Mouse (Mus musculus) olfactory bulb, adult 2 months (tissue): ENCODE measurements at regions not wholly inside any gene's neighbourhood (a gene's known extent, or its start where the extent isn't known, plus 50 kb on each side); places are given as distances from the start of the nearest gene placed in this dataset.

ENCODE experiments used
- CTCF ChIP-seq: fragments of 200-500 bp; IDR thresholded peaks from 2 replicates; pipeline ENCODE4 v1.5.1; 2012; ENCODE audit warnings: low read depth, mild to moderate bottlenecking, low read length, moderate library complexity; ENCODE audit not compliant: insufficient read depth
- POLR2A ChIP-seq: fragments of 200-500 bp; IDR thresholded peaks from 2 replicates; pipeline ENCODE4 v1.6.1; 2012; ENCODE audit warnings: mild to moderate bottlenecking, low read depth, low read length, moderate library complexity; ENCODE audit not compliant: insufficient read depth

DNA sequence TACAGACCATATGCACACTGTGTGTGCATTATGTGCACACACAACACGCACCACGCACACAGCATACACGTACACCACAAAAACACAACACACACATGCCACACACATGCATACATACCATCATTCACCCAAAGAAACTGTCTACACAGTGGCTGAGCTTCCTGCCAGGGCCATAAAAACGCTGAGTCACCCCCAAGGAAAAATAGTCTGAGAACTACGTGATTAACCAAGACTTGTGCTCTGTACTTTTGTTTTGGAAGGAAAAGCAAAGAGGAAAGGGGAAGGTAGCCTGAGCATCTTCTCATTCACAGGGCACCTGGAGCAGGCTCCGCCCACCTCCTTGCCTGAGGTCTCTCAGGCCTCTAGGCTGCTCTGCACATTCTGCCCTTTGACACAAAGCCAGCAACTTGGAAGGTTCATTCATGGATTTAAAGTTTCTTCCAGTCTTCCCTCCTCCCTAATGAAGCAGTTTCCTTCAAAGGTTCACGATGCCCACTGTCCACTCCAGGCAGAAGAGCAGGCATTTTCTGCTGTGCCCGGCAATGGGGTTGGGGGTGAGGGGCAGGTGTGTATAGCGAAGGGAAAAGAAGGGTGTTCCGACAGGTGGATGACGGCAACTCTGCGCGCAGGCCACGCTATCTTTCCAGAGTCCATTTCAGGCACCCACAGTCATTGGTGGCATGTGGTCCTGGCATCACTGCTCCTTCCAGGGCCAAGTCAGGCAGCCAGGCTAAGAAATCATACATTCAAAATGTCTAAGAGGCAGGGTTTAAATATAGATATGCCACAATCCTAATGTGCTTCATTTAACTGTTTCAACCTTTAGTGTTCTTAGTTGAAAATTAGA lies 333.9 kb downstream of the 1500009L16Rik start:
- TF ChIP-seq CTCF: no peak
- TF ChIP-seq POLR2A: no peak
